ENCODE assay signal across 12 mouse cellular contexts in the genomic region with DNA sequence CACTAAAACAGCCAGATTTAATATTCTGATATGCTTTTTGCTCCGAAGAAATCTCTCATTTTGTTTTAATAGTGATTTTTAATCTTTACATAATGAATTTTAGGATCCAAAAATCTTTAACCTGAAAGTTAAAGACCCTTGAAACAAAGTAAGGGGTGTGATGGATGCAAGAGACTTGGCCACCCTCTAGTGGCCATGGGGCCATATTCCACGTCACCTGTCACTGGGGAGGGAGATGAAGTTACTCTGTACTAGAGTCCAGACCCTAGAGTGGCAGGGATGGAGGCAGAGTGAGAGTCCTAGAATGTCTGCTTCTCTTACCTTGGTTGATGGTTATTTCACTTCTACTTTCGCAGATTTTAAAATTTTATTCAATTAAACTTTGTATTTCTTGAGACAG.
DNase-seq lines count a peak whose midpoint lies in the region; ATAC-seq and TF ChIP-seq lines count a peak whose summit lies in the region.
"Had no signal": no experiment of that assay in that cellular context is flagged by ENCODE, and none has a peak within 500 bp of the region (broad histone marks: within the 10 kb centered on the region; RNA-seq: fewer than 3 reads in every experiment).

No protein-coding gene starts in this region.

- H3K9ac ChIP-seq in CH12.LX (ENCODE audit: insufficient read depth, low read depth), result no peak overlapping the region
- no peak overlapping the region for H3K9ac ChIP-seq in hindbrain, embryonic 16.5 days (ENCODE audit: low read depth, low read length)
- H3K9ac ChIP-seq: embryonic facial prominence, embryonic 12.5 days; limb, embryonic 15.5 days had no signal

- TF ChIP-seq POLR2A in CH12.LX (IDR thresholded peaks at IDR 0.05; ENCODE audit: low read depth, low read length) (no peak), myocyte (IDR thresholded peaks at IDR 0.05; ENCODE audit: insufficient read length, low read depth) (no peak)

- H3K27ac ChIP-seq in CH12.LX (ENCODE audit: insufficient read depth, low read depth), result no peak overlapping the region
- H3K27ac ChIP-seq in hindbrain, embryonic 16.5 days (ENCODE audit: low read depth, low read length), result no peak overlapping the region
- H3K27ac ChIP-seq: embryonic facial prominence, embryonic 12.5 days; limb, embryonic 15.5 days had no signal

- no peak for ATAC-seq in granulocyte monocyte progenitor cell, adult 5-6 weeks (replicated peaks; ENCODE audit: poor library complexity, severe bottlenecking)
- no peak for ATAC-seq in hindbrain, embryonic 16.5 days
- ATAC-seq: midbrain, embryonic 16.5 days had no signal

- H3K79me2 ChIP-seq in CH12.LX (replicated peaks; ENCODE audit: control insufficient read depth, extremely low read depth, insufficient read depth, poor library complexity, severe bottlenecking) (peaks cover 4% of the 10 kb centered on the region; the same call in 1 of the 2 replicates), myocyte (ENCODE audit: control insufficient read depth, insufficient read depth) (peaks cover 81% of the 10 kb centered on the region)

- WGBS in hindbrain, embryonic 16.5 days, result 87% methylated on average over 3 of the region's 3 CpGs

- no peaks in the 10 kb centered on the region for H3K9me3 ChIP-seq in CH12.LX (replicated peaks; ENCODE audit: low read length)
- H3K9me3 ChIP-seq in hindbrain, embryonic 16.5 days (ENCODE audit: control insufficient read depth, low read length), result no peaks in the 10 kb centered on the region
- H3K9me3 ChIP-seq: embryonic facial prominence, embryonic 12.5 days; limb, embryonic 15.5 days had no signal

- peaks cover 0 to 20% of the 10 kb centered on the region in 2 experiments for H3K36me3 ChIP-seq in CH12.LX (replicated peaks in 1 of 2; ENCODE audit: control insufficient read depth in 1 of 2, insufficient read depth in 1 of 2, low read length in 1 of 2)
- no peaks in the 10 kb centered on the region for H3K36me3 ChIP-seq in myocyte (ENCODE audit: control insufficient read depth, insufficient read depth)
- H3K36me3 ChIP-seq in hindbrain, embryonic 16.5 days (ENCODE audit: control insufficient read depth, insufficient read depth, low read length), result no peaks in the 10 kb centered on the region
- H3K36me3 ChIP-seq: embryonic facial prominence, embryonic 12.5 days; limb, embryonic 15.5 days had no signal

- TF ChIP-seq RAD21 in CH12.LX (IDR thresholded peaks at IDR 0.05; ENCODE audit: low read depth, low read length), result peak; percentile 75

- H3K4me3 ChIP-seq in CH12.LX (replicated peaks in 1 of 3; ENCODE audit: low read depth in 2 of 3, low read length in 2 of 3, poor library complexity in 1 of 3) (no peak overlapping the region), myocyte (no peak overlapping the region)
- H3K4me3 ChIP-seq in hindbrain, embryonic 16.5 days (ENCODE audit: low read length), result no peak overlapping the region
- H3K4me3 ChIP-seq: embryonic facial prominence, embryonic 12.5 days; limb, embryonic 15.5 days had no signal

- dilution Hi-C loops in CH12.LX (cut with MboI; ENCODE audit: extremely low pct_ligation_motif_present, extremely low pct_unique_long_range_greater_than_20kb, low sequenced_read_pairs), result no loop called here

- H3K4me2 ChIP-seq in CH12.LX (ENCODE audit: insufficient read depth, low read depth, poor library complexity, severe bottlenecking) (no peak overlapping the region), myocyte (ENCODE audit: low read depth) (no peak overlapping the region)
- H3K4me2 ChIP-seq in hindbrain, embryonic 16.5 days (ENCODE audit: low read length), result no peak overlapping the region
- H3K4me2 ChIP-seq: embryonic facial prominence, embryonic 12.5 days; limb, embryonic 15.5 days had no signal

- peak; percentile 25 for DNase-seq in adrenal gland, postnatal 14 days
- no peak for DNase-seq in adrenal gland, adult (ENCODE audit: inconsistent age in 2 of 2, low spot score in 1 of 2)
- peak; percentile 46 for DNase-seq in kidney, postnatal 10 days
- no peak for DNase-seq in kidney, adult 8-10 months
- DNase-seq in CH12.LX (ENCODE audit: extremely low read depth), result no peak
- DNase-seq: adrenal gland, postnatal 10 days had no signal

- H3ac ChIP-seq in myocyte (ENCODE audit: control insufficient read depth, insufficient read length), result no peak overlapping the region

- peak in 1 of 2 experiments; percentile 72; a peak in 2 of 4 replicates for TF ChIP-seq CTCF in CH12.LX (conservative IDR thresholded peaks at IDR 0.05 in 1 of 2, IDR thresholded peaks at IDR 0.05 in 1 of 2; ENCODE audit: low read depth in 2 of 2, low read length in 2 of 2)

- H3K27me3 ChIP-seq in CH12.LX (replicated peaks) (no peaks in the 10 kb centered on the region), myocyte (ENCODE audit: control insufficient read depth, insufficient read depth, insufficient read length) (no peaks in the 10 kb centered on the region)
- H3K27me3 ChIP-seq in hindbrain, embryonic 16.5 days (replicated peaks; ENCODE audit: control insufficient read depth, insufficient read depth, low read length), result no peaks in the 10 kb centered on the region
- H3K27me3 ChIP-seq: embryonic facial prominence, embryonic 12.5 days; limb, embryonic 15.5 days had no signal

- in situ Hi-C loops in CH12.LX (cut with MboI; ENCODE audit: low pct_ligation_motif_present, low pct_unique_long_range_greater_than_20kb, low sequenced_read_pairs), result no loop called here

- TF ChIP-seq EP300 in CH12.LX (IDR thresholded peaks at IDR 0.05; ENCODE audit: low read length), result no peak

- H3K4me1 ChIP-seq in CH12.LX (ENCODE audit: control insufficient read depth in 1 of 2, insufficient read depth in 2 of 2), result peaks cover 3 to 34% of the 10 kb centered on the region in 2 experiments; a peak in 2 of 4 replicates
- peaks cover 12% of the 10 kb centered on the region for H3K4me1 ChIP-seq in hindbrain, embryonic 16.5 days (ENCODE audit: control insufficient read depth, insufficient read depth, low read depth, low read length)

TF ChIP-seq in CH12.LX, 34 proteins besides CTCF, POLR2A, EP300 and RAD21:
- no peak for TF ChIP-seq SIN3A (IDR thresholded peaks at IDR 0.05; ENCODE audit: low read length)
- TF ChIP-seq TBP (conservative IDR thresholded peaks at IDR 0.05; ENCODE audit: low read depth, low read length), result no peak
- TF ChIP-seq TCF12 (IDR thresholded peaks at IDR 0.05; ENCODE audit: low read depth, low read length), result no peak
- TF ChIP-seq SMC3 (IDR thresholded peaks at IDR 0.05; ENCODE audit: low read depth, low read length), result peak; percentile 56
- no peak for TF ChIP-seq BHLHE40 (IDR thresholded peaks at IDR 0.05; ENCODE audit: low read depth, low read length)
- TF ChIP-seq ETS1 (conservative IDR thresholded peaks at IDR 0.05; ENCODE audit: low read depth, low read length), result no peak

TF ChIP-seq in myocyte, 11 proteins besides CTCF, POLR2A, EP300 and RAD21:
- TF ChIP-seq MYOD1 (IDR thresholded peaks at IDR 0.05; ENCODE audit: control insufficient read depth in 1 of 3, insufficient read length in 2 of 3, low read depth in 2 of 3) (peak in 2 of 3 experiments; percentile 4 to 61), MYOG (IDR thresholded peaks at IDR 0.05; ENCODE audit: control insufficient read depth in 1 of 3, insufficient read depth in 1 of 3, insufficient read length in 2 of 3, low read depth in 2 of 3) (peak in 1 of 3 experiments; percentile 28), SRF (IDR thresholded peaks at IDR 0.05; ENCODE audit: control insufficient read depth, insufficient read length, low read depth) (no peak), REST (IDR thresholded peaks at IDR 0.05; ENCODE audit: insufficient read depth, insufficient read length) (no peak)
TF ChIP-seq in myocyte: peak in this region for 2.

Comparison
In these comparisons a context has a peak if more than half of its experiments do, and no peak if none do; other contexts are left out.
1. DNase-seq: peak in adrenal gland, postnatal 14 days (single experiment) and kidney, postnatal 10 days (single experiment); none in adrenal gland, adult (0 of 2), kidney, adult 8-10 months (0 of 2) and CH12.LX (single experiment).